Mouse (Mus musculus) embryonic facial prominence, embryonic 14.5 days (tissue): Measurements from ENCODE around the gene Ptms. TPM values are rescaled to one million over a fixed set of nuclear protein-coding genes. Genes with fewer than 3 reads are reported as not detected.
"Not testable (repeated sequence)": the region's sequence is repeated elsewhere in the genome, so short reads cannot be mapped to it uniquely, and the experiment has no call there.

Experiments used
- ATAC-seq: fragments of 200-750 bp; cut with Nextera tagmentation; 2 replicates; pipeline ENCODE4 v1.8.0; 2017; ENCODE audit warnings: low read depth, moderate number of reproducible peaks, moderate TSS enrichment
- DNase-seq: peaks from one replicate; pipeline ENCODE4 v3.0.0-alpha.2; 2015; ENCODE audit warnings: low spot score
- H3K27ac ChIP-seq: fragments of 300-500 bp; sonication (generic); replicated peaks from 2 replicates; pipeline ENCODE4 v1.5.1; 2014; ENCODE audit warnings: low read depth, mild to moderate bottlenecking, low read length, moderate library complexity
- H3K27me3 ChIP-seq: fragments of 300-500 bp; sonication (generic); replicated peaks from 2 replicates; pipeline ENCODE4 v1.6.1; 2014; ENCODE audit warnings: low read length; ENCODE audit not compliant: control insufficient read depth, insufficient read depth
- H3K36me3 ChIP-seq: fragments of 300-500 bp; sonication (generic); 2 replicates; pipeline ENCODE4 v1.6.1; 2014; ENCODE audit warnings: low read length, mixed read lengths; ENCODE audit not compliant: control insufficient read depth, insufficient read depth
- H3K4me1 ChIP-seq: fragments of 300-500 bp; sonication (generic); 2 replicates; pipeline ENCODE4 v1.6.1; 2014; ENCODE audit warnings: antibody characterized with exemption, low read length; ENCODE audit not compliant: control insufficient read depth, insufficient read depth
- H3K4me2 ChIP-seq: fragments of 300-500 bp; sonication (generic); 2 replicates; pipeline ENCODE4 v1.6.1; 2014; ENCODE audit warnings: low read depth, mild to moderate bottlenecking, low read length, moderate library complexity, mixed read lengths
- H3K4me3 ChIP-seq: fragments of 300-500 bp; sonication (generic); 2 replicates; pipeline ENCODE4 v1.5.1; 2014; ENCODE audit warnings: low read depth, mild to moderate bottlenecking, low read length
- H3K9ac ChIP-seq: fragments of 300-500 bp; sonication (generic); 2 replicates; pipeline ENCODE4 v1.6.1; 2014; ENCODE audit warnings: low read depth, mild to moderate bottlenecking, low read length, moderate library complexity, mixed read lengths
- H3K9me3 ChIP-seq: fragments of 300-500 bp; sonication (generic); 2 replicates; pipeline ENCODE4 v1.6.1; 2016; ENCODE audit warnings: low read length; ENCODE audit not compliant: control insufficient read depth
- WGBS: fragments of 180-500 bp; shearing (Covaris S2); extraction: QIAGEN DNeasy Blood & Tissue Kit; methylation state at CpG from one replicate; pipeline ENCODE4 v1.1.7; 2014; 5-methylcytosine and 5-hydroxymethylcytosine counted together
- polyA plus RNA-seq: library from polyadenylated mRNA; unstranded; fragments of >200 nt; fragmentation: Nextera tagmentation; extraction: Ambion mirVana; gene quantifications from 2 replicates; pipeline ENCODE4 v1.2.1, GENCODE M21; 2014

The Ptms gene
- polyA plus RNA-seq, 1 experiment from 2014 or later, result 255 TPM

DNA sequence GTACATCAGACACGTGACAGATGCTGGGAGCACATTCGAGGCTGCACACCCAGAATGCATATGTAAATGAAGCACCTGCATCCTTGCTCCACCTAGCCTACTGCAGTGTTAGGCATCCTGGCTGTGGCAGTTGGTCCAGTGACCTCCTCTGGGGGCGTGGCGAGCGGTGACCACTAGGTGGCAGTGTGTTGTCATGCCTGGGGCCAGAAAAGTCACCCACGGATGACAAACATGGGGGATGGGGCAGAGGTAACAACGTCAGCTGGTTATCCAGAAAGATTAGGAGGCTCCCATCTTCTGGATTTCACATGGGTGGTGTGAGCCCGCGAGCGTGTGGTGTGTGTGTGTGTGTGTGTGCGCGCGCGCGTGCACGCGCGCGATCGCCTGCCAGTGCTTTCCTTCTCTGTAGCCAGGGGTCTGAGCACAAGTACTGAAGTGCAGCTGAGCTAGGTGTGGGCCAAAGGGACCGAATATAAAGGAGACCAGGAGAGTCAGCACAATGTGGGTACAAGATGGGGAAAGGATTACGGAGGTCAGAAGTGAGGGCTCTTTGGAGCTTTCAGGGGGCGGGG is 16.2 kb downstream of the Ptms start:
- Histone ChIP-seq H3K27me3 (no peaks in the 10 kb centered on the region), H3K27ac (peak overlapping the region; percentile 99), H3K36me3 (no peaks in the 10 kb centered on the region), H3K4me3 (peak overlapping the region; percentile 52), H3K4me1 (peaks cover 8% of the 10 kb centered on the region), H3K4me2 (peak overlapping the region; percentile 80), H3K9me3 (no peaks in the 10 kb centered on the region), H3K9ac (peak overlapping the region; percentile 74)
- under 1% methylated on average over 23 of the region's 23 CpGs for WGBS
- ATAC-seq (peak; percentile 84), DNase-seq (peak; percentile 94)

DNA sequence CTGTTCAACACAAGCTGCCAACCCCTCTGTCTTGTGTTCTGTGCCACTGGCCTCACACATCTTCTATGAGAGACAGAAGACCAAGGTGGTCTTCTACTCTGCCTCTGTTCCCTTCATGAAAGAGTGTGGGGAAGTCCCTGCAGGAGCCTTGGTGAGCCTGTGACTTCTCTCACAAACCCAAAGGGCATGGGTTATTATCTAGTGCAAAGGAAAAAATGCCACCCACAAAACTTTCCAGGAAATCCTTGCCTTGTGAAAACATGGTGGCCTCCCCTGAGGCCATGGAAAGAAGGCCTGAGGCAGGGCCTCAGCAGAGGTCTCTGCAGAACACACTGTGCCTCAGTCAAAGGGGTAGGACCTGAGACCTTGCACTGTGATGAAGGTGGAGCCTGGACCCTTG is 18.1 kb downstream of the Ptms start:
- Histone ChIP-seq H3K27me3 (no peaks in the 10 kb centered on the region), H3K4me2 (no peak overlapping the region), H3K36me3 (no peaks in the 10 kb centered on the region), H3K9me3 (no peaks in the 10 kb centered on the region), H3K4me3 (no peak overlapping the region), H3K4me1 (peaks cover 8% of the 10 kb centered on the region), H3K9ac (no peak overlapping the region; the same call in 1 of the 2 replicates), H3K27ac (no peak overlapping the region)
- ATAC-seq, result no peak
- DNase-seq, result no peak

- no peak overlapping the region for H3K4me2 ChIP-seq
- DNase-seq (no peak), ATAC-seq (no peak)
- peaks cover 8% of the 10 kb centered on the region for H3K4me1 ChIP-seq
- no peak overlapping the region for H3K4me3 ChIP-seq
- H3K36me3 ChIP-seq, result no peaks in the 10 kb centered on the region
- H3K9me3 ChIP-seq, result no peaks in the 10 kb centered on the region
- H3K27ac ChIP-seq, result no peak overlapping the region
- no peak overlapping the region for H3K9ac ChIP-seq
- H3K27me3 ChIP-seq, result no peaks in the 10 kb centered on the region
- WGBS, result 64% methylated on average over 10 of the region's 10 CpGs
Measured at GRCm38 (mm10) chr6:124900801-124901480, 19.0 kb downstream of the Ptms start.

- Histone ChIP-seq H3K9ac (no peak overlapping the region), H3K9me3 (no peaks in the 10 kb centered on the region), H3K4me3 (no peak overlapping the region), H3K36me3 (no peaks in the 10 kb centered on the region), H3K4me2 (no peak overlapping the region), H3K4me1 (peaks cover 8% of the 10 kb centered on the region), H3K27ac (no peak overlapping the region), H3K27me3 (no peaks in the 10 kb centered on the region)
- no peak for ATAC-seq
- DNase-seq, result no peak
- WGBS, result 55% methylated on average over 8 of the region's 8 CpGs
Measured at GRCm38 (mm10) chr6:124900056-124900800, 19.7 kb downstream of the Ptms start.

DNA sequence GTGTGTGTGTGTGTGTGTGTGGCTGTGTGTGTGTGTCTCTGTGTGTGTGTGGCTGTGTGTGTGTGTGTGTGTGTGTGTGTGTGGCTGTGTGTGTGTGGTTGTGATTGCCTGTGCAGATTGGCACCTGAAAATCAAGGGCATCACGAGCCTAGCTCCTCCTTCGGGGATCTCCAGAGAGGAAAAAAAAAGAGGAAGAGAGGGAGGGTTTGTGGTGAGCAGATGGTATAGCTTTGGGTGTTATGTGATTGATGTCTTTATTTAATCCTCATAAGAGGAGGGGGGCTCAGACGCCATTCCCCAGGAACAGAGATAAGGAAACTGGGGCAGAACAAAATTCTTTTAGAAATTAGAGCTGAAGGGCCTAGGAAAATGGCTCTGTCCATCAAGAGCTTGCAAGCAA is 21.5 kb downstream of the Ptms start:
- Histone ChIP-seq H3K9ac (no peak overlapping the region), H3K36me3 (no peaks in the 10 kb centered on the region), H3K27ac (no peak overlapping the region), H3K4me2 (no peak overlapping the region), H3K27me3 (no peaks in the 10 kb centered on the region), H3K4me1 (no peaks in the 10 kb centered on the region), H3K9me3 (no peaks in the 10 kb centered on the region), H3K4me3 (no peak overlapping the region)
- WGBS, result 34% methylated on average over 3 of the region's 3 CpGs
- no peak for DNase-seq
- no peak for ATAC-seq

DNA sequence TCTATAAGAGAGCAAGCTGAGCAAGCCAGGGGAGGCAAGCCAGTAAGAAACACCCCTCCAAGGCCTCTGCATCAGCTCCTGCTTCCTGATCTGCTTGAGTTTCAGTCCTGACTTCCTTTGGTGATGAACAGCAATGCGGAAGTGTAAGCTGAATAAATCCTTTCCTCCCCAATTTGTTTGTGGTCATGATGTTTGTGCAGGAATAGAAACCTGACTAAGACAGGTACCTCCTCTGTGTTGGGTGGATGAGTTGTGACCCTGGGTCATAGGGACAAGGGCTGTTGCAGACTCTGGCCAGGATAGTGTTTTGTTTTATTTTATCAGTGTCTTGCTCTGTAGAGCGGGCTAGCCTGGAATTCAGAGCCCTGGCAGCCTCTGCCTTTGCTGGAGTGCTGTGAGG is 25.8 kb downstream of the Ptms start:
- ATAC-seq, H3K27me3 ChIP-seq, H3K4me3 ChIP-seq, H3K9me3 ChIP-seq, H3K4me2 ChIP-seq, H3K4me1 ChIP-seq, H3K36me3 ChIP-seq, H3K27ac ChIP-seq, DNase-seq, H3K9ac ChIP-seq: not testable (repeated sequence)
- WGBS, result 83% methylated on average over 2 of the region's 2 CpGs

- H3K27ac ChIP-seq, result no peak overlapping the region
- no peak for DNase-seq
- H3K27me3 ChIP-seq, result no peaks in the 10 kb centered on the region
- no peaks in the 10 kb centered on the region for H3K9me3 ChIP-seq
- 57% methylated on average over 6 of the region's 6 CpGs for WGBS
- H3K4me1 ChIP-seq, result no peaks in the 10 kb centered on the region
- ATAC-seq, result no peak
- H3K9ac ChIP-seq, result no peak overlapping the region
- H3K4me2 ChIP-seq, result no peak overlapping the region
- H3K4me3 ChIP-seq, result no peak overlapping the region
- H3K36me3 ChIP-seq, result no peaks in the 10 kb centered on the region
Measured at GRCm38 (mm10) chr6:124890997-124891396, 28.9 kb downstream of the Ptms start.

DNA sequence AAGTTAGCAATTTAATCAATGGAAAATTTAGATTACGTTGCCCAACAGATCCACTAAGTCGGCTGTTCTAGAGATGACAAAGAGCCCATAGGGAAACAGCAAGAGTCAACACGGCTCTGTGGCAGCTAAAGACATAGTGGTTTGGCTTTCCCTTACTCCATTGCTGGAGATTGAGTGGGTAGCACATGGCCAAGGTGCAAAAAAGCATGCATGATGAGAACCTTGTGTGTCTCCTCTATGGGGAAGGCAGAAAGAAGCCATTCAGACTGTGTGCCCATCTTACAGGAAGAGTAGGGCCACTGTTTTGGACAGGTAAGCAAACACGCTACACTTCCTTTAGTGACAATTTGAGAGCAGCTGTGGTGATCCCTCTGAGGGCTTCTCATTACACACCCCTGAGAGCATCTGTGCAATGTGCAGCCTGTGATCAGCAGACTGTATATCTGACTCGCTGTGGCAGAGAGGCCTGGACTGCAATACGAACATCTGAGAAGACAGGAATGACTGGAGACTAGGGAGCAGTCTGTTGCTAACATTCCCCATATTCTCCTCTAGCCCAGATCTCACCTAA is 31.3 kb downstream of the Ptms start:
- H3K27ac ChIP-seq, result no peak overlapping the region
- 85% methylated on average over 6 of the region's 6 CpGs for WGBS
- no peaks in the 10 kb centered on the region for H3K9me3 ChIP-seq
- no peaks in the 10 kb centered on the region for H3K27me3 ChIP-seq
- H3K4me2 ChIP-seq, result no peak overlapping the region
- no peaks in the 10 kb centered on the region; the same call in 1 of the 2 replicates for H3K4me1 ChIP-seq
- H3K9ac ChIP-seq, result no peak overlapping the region
- no peak for DNase-seq
- H3K36me3 ChIP-seq, result no peaks in the 10 kb centered on the region
- ATAC-seq, result no peak
- H3K4me3 ChIP-seq, result no peak overlapping the region
